Mouse (Mus musculus): ENCODE data around the gene Mybpc2.
A peak's percentile ranks its signal among the peaks of the same experiment; 100 is the strongest.

Gene Mybpc2

DNA sequence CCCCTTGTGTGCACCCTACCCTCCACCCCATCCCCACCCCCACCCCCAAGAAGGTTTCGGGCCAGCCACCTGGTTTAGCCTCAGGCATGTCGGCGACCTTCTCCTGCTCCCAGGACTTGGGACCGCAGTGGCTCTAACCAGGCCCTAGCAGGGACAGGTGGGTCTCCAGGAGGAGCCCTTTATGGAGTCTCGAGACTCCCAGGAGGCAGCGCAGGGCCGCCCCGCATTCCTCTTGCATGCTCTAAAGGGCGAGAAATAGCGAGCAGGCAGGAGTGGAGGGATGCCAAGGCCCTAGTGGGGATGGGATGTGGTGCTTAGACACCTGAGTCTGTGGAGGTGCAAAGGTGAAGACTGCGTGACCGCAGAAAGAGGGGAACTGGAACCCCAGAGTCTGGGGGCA is at the start of gene Mybpc2:
Gene Mybpc2, minus strand, starts transcription at position 155 of the 400 bp plus-strand sequence.
- no peak for DNase-seq (ENCODE audit: low read depth, low spot score)

DNA sequence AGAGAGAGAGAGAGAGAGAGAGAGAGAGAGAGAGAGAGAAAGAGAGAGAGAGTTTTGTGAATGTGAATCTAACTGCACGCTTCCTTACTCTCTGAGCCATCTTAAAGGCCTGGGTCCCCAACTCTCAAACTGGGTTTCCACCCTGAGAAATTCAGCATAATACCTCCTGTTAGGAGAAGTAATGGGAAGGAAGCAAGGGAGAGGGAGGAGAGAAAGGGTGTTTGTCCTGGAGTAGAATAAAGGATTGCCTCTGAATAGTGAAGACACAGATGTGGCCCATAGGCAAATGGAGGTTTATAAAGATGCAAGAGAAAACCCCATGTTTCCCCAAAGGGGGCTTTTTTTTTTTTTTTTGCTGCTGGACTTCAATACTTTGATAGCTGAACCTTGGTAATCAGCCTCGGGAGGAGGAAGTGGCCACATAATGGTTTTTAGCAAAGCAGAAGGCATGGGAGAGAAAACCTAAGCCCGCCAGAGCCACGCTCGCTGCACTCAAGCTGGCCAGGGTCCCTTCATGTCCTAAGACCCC is 48.6 kb upstream of the Mybpc2 start:
- DNase-seq (ENCODE audit: low read depth, low spot score), result no peak

DNA sequence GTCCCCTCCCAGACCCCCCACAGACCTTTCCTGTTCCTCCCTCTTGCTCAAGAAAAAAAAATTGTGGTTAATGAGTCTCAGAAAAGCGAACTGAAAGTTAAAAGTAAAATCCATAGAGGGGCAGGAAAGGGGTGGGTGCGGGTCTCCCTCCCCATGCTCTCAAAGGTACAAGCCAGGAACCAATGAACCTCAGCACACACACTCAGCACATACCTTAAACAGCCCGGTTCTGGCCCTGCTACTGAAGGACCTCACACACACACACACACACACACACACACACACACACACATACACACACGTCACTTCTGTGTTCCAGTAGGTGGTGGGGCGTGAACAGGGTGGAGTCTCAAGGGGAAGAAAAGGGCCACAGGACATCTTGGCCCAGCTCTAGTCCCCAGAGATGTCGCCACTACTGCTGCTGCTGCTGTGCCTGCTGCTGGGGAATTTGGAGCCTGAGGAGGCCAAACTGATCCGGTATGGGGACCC is 47.8 kb upstream of the Mybpc2 start, which contains the start of gene Napsa:
Gene Napsa, plus strand, starts transcription at position 168 of the 489 bp plus-strand sequence.
- no peak for DNase-seq (ENCODE audit: low read depth, low spot score)

DNA sequence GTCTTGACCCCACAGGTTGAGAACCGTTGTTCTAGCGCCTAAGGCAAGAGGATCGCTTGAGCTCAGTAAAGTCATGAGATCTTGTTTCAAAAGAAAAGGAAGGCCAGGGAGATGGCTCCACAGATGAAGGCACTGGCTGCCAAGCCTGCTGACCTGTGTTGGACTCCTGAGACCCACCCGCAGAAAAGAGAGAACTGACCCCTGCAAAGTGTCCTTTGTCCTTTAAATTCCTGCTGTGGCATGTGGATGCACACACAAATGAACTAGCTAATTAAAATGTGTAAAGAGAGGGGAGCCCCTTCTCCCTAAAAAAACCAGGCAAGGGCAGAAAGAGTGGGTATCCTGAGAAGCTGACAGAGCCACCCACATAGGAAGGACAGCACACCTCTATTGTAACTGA is 47.4 kb upstream of the Mybpc2 start:
- DNase-seq (ENCODE audit: low read depth, low spot score), result no peak

DNA sequence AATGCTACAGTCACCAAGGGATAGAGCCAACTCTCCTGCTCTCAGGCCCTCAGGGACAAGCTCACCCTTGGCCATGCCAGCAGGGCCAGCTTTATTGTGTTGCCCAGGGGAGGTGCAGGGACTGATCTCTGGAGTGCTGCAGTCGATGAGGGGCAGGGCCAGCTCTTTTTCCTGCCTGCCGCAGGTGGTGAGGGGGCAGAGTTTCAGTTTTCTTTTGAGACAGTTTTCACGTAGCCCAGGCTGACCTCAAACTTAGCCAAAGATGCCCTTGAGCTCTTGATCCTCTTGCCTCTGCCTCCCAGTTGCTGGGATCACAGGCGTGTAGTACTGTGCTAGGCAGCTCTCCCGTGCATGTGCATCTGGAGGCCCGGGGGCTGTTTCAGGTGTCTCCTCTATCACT is 46.5 kb upstream of the Mybpc2 start:
- DNase-seq (ENCODE audit: low read depth, low spot score), result no peak

DNA sequence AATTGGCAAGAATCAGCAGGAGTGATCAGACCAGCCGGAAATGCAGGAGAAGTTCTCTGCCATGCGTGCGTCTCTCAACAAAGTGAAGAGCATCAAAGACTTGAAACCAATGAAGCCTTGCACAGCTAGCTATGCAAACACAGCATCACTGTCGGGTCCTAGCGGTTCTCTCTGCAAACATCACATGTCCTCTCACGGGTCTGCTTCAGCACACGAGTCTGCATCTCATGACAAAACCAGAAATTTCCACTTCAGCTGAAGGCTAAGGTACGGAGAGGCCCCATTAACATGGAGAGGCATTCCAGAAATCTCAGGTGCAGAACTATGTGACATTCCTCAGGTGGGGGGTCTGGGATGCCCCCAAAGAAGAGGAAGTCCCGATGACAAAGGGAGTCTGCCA is 44.3 kb upstream of the Mybpc2 start:
- DNase-seq (ENCODE audit: low read depth, low spot score), result no peak

DNA sequence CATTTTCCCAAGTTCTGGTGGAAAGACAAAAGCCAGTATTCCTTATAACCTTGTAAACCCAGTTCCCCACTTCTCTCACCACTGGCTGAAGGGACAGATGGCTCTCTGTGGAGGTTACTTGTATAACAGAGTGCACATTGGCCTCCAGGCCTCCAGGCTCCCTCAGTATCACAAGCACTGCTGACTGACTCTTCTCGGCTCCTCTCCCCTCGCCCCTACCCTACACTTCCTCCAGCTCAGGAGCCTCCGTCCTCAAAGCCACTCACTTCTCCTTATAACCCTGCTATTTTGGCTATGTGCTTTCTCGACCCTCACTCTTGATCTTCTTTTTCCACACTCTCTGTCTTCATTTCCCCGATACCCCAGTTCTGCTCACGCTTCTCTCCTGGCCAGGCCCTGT is 41.0 kb upstream of the Mybpc2 start:
- no peak for DNase-seq (ENCODE audit: low read depth, low spot score)

DNA sequence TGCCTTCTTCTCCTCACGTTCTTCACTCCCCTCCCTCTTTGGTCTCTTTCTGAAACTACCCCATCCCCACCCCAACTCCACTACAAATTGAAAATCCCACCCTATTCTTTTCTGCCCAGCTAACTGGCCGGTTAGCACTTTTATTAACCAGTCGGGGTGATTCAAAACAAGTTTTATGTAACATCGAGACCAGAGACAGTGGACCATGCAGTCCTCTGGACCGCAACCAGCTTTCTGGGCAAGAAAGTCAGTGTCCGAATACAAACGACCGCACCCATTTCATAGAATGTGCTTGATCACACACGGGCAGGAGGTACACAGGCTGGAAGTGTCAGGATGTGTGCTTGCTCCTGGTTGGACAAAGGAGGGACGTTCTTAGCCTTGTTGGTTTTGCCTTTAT is 40.0 kb upstream of the Mybpc2 start:
- no peak for DNase-seq (ENCODE audit: low read depth, low spot score)

DNA sequence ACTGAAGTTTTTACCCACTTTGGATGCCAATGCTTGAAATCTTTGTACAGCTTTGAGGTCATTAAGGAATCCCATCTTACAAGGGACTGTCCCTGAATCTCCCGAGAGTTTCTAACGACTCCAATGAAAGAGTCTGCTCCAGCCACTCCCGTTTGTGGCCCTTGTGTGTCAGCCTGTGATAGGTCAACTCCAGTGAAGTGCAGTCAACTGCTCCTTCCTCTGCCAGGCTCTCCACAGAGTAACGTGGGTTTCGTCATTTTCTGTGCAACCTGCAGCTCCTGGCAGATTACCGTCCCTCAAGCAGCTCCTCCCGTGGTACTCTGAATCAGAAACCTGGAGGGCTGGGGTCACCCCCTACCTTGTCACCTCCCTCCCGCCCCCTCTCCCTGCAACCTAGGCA is 38.8 kb upstream of the Mybpc2 start:
- no peak for DNase-seq (ENCODE audit: low read depth, low spot score)

DNA sequence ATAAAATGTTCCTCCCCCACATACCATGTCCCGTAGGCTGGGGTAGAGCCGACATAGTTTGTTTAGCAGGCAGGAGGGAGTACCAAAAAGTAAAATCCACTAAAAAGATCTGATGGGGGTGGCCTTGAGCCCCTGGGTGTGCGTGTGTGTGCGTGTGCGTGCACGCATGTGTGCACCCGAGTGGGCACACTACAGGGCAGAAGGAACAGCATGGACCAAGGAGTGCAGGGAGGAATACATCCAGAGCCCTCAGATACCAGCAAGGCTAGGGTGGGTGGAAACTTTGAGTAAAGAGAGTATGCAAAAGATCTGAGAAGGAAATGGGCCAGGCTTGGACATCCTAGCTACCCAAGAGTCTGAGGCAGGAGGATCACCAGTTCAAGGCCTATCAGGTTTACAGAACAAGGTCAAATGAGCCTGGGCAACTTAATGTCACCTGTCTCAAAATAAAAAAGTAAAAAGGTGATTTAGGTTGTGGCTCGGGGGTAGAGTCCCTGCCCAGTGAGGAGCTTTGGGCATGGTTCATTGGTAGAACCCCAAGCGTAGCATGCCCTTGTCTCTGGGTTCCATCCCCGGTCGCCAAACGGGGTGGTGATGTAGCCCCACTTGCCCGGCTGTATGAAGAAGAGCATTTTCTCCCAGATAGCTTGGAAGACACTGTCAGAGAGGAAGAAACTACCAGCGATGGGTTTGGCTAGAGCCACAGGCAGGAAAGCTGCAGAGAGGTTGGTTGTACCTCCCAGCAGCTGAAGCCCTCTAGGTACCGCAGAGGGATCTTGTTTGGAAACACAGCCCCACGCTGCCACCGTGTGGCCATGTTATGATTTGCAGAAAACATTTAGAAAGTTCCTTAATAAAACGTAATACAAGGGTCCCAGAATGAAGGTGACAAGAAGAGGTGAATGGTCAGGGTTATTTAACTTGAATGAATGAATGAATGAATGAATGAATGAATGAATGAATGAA is 36.3 kb upstream of the Mybpc2 start:
- peak; percentile 79 for DNase-seq (ENCODE audit: low read depth, low spot score)

DNA sequence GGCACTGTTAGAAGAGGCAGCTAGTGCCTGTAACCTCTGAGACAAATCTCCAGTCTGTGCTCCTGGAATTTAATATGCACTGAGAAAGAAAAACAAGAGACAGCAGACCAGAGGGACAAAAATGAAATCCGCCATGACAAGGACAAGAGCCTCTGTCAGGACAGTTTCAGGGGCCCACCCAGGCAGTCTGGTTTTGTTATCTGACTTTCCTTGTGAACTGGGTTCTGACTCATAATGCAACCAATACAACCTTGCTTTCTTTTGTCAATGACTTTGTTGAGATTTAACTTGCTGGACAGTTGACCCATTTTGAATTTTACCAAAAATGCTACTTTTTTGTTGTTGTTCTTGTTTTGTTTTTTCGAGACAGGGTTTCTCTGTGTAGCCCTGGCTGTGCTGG is 33.2 kb upstream of the Mybpc2 start:
- no peak for DNase-seq (ENCODE audit: low read depth, low spot score)

DNA sequence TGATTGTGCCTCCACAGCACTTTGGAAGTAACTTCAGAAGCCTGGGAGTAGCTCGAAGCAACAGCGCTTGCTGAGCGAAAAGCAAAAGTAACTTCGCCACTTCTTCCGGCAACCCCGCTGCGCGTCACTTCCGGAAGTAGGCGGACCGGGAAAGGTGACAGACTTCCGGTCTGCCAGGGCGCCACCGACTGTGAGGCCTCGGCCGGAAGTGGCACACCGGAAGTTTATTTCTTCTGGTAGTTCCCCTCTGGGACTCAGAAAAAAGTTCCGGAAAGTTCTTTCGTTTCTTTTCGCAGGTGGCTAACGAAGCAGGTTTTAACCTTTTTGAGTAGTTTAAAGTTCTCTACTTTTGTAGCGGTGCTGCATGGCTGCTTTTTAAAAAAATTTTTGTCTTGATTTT is 29.4 kb upstream of the Mybpc2 start, which contains the start of gene Nr1h2:
Gene Nr1h2, minus strand, starts transcription at position 126 of the 400 bp plus-strand sequence.
- peak; percentile 94 for DNase-seq (ENCODE audit: low read depth, low spot score)

DNA sequence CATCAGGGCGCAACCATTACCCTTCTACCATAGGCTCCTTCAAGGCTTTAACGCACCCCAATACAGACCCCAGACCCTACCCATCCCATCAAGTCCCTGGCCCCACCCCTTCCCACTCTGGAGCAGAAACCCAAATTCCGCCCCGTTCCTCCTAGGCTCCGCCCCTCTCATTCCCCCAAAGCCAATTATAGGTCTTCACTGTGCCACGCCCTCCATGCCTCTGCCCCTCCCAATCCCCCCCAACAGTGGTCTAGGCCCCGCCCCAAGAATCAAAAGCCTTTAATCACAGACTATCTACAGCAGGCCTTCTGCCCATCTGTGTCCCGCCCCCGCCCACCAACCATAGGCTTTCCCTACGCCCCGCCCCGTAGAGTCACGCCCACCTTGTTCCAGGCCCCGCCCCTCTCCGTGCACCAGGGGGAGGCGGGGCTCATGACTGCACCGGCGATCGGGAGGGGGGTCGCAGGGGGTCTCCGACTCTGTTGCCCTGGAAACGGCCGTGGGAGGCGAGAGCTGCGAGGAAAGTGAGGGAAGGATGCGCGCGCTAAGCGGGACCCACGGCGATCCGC is 28.8 kb upstream of the Mybpc2 start:
- DNase-seq (ENCODE audit: low read depth, low spot score), result peak; percentile 96

DNA sequence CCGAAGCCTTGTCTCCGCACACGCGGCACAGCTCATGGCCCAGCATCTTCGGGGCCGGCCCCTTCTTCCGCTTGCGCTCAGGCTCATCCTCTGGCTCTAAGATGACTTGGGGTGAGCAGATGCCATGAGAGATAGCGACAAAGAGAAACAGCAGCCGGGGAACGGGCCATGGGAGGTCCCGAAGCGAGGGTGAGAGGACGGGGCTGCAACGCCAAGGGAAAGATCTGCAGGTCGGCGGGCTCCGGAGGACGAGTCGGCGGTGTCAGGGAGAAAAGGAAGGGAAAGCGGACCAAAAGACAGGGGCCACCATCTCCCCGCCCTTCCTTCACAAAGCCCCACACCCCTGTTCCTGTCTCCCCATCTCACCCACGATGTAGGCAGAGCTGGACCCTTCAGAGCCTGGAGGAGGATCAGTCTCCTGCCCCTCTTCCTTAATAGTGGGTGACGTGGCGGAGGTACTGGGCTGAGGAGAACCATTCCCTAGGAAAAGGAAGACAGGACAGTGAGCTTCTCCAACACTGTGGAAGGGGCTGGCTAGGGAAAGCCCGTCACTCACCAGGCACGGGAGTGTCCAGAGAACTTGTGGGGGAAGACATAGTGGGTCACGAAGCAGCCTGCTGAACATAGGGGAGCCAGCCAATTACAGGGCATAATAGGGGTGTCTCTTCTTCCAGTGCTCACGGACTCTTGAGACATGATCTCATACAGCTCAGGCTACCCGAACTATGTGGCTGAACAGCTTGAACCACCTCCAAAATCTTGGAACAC is 27.9 kb upstream of the Mybpc2 start:
- no peak for DNase-seq (ENCODE audit: low read depth, low spot score)

DNA sequence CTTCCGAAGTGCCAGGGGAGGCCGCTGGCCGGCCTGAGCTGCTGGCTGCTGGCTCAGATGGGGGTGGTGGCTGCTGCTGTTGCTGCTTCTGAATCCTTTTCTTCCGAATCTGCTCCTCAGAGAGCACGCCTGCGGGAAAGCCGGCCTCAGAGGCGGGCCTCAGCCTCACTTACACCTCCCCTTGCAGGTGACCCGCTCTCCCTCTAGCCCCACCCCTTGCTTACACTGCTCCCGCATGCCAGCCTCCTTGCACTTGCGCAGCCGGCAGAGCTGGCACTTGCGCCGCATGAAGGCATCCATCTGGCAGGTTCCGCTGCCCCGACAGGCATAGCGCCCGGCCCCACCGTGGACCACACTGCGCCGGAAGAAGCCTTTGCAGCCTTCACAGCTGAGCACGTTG is 27.3 kb upstream of the Mybpc2 start:
- no peak for DNase-seq (ENCODE audit: low read depth, low spot score)

DNA sequence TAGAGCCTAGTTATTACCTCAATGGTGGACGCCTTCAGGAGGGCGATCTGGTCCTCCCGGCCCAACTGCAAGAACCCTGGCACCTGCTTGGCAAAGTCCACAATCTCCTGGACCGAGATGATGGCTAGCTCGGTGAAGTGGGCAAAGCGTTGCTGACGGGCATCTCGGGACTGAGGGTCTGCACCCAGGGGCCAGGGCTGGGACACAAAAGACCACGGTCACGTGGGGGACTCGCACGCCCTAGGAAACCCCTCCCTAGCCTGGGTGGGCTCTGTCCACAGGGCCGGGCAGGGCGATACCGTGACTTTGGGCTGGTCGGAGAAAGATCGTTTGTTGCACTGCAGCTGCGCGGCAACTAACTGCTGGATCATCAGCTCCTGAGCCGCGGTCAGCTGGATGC is 26.8 kb upstream of the Mybpc2 start:
- DNase-seq (ENCODE audit: low read depth, low spot score), result no peak

DNA sequence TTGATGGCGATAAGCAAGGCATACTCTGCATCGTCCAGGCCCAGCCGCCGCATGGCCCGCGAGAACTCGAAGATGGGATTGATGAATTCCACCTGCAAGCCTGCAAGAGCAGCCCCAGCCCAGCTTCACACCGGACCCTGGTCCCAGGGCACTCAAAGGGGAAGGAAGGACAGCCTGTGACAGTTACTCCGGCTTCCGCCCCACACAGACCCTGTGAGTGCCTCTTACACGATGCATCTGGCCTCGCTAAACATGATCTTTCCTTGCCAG is 25.9 kb upstream of the Mybpc2 start:
- no peak for DNase-seq (ENCODE audit: low read depth, low spot score)

DNA sequence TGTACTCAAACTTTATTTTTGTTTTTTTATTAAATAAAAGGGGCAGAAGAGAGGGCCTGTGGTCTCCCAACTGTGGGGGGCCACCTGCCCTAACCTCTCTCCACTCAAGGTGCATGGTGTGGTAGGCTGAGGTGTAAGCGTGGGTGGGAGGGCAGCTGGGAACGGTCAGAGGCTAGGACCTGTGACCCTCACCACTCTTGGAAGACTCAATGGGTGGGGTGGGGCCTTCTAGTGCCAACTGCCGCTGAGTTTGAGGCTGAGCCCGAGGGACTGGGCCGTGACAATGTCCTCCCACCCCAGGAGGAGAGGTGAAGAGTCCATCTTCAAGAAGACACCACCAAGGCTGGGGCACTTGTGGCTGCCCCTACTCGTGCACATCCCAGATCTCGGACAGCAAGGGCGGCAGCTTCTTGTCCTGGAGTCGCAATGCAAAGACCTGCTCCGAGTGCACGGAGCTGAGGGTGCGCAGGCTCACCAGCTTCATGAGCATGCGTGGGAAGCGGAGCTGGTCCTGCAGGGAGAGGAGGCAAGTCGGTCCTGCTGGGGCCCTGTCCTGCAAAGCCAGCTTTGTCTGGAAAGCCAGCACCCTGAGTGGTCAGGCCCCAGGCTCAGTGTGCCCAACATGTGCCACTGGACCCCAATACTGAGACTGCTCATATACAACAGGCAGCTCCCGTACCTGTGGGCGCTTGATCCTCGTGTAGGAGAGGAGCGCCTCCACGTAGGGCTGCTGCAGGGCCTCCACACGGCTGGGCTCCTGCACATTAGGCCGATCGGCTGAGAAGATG is 25.4 kb upstream of the Mybpc2 start:
- no peak for DNase-seq (ENCODE audit: low read depth, low spot score)

DNA sequence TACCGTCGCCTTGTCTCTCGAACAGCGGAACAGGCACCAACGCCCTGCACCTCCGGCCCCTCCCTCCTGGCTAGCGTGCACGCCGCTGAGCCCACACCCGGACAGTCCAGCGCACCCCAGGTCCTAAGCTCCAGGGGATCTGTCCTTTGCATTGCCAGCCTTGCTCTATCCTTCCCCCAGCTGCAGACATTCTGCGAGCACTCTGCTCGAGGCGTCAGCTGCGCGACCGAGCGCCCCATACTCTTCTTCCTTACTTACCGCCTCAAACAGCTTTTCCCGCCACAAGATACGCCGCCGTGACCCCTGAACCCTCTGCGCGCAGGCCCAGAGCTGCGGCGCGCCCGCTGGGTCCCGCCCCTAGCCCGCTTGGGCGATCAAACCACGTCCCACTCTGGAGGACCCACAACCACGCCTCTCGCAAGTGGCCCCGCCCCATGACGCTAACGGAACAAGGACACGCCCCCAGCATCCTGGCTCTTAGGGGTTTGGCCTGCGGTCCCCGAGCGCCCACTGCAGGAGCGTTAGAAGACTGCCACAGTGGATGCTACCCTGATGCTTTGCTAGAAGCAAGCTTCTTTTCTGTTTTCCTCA is 24.1 kb upstream of the Mybpc2 start, which contains the start of gene Pold1:
Gene Pold1, minus strand, starts transcription at position 353 of the 591 bp plus-strand sequence.
- DNase-seq (ENCODE audit: low read depth, low spot score), result peak; percentile 98

DNA sequence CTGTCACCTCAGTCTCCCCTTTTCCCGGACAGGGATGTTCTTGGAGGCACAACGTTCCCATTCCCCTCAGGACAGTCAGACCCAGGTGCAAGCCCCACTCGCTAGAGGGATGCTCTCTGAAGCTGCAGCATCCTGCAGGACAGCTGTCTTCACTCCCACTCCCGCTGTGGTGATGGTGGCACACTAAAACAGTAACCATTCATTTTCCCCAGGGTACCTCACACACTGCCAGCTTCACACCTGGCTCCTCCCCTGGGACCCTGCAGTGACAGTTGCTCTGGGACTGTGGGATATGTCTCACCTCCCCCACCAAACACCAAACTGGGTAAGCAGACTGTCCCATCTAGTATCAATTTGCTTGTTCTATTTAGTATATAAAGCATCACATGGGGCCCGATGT is 23.3 kb upstream of the Mybpc2 start:
- peak; percentile 6 for DNase-seq (ENCODE audit: low read depth, low spot score)

DNA sequence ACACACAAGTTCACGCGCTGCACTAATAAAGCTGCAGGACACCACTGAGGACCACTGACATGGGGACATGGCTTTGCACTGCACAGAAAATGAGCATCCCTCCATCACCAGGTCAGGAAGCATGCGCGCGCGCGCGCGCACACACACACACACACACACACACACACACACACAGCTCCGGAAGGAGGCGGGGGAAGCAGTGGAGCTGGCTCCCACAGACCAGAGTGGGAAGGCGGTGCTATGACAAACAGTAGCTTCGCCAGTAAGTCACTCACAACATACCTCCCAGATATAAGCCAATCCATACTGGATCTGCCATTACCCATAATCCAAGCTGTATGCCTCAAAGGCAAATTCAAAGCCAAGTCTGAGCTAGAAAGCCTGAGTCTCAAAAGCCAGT is 22.6 kb upstream of the Mybpc2 start:
- no peak for DNase-seq (ENCODE audit: low read depth, low spot score)

Measured in 3T3-L1 (cell line).